Mouse (Mus musculus) hindbrain, embryonic 14.5 days (tissue): ENCODE measurements around the gene Ctrb1. TPM values are rescaled to one million over a fixed set of nuclear protein-coding genes. Genes with fewer than 3 reads are reported as not detected.
A peak's percentile ranks its signal among the peaks of the same experiment; 100 is the strongest.

Experiments used
- ATAC-seq: fragments of 200-750 bp; cut with Nextera tagmentation; 2 replicates; pipeline ENCODE4 v1.8.0; 2017; ENCODE audit warnings: moderate number of reproducible peaks, mild to moderate bottlenecking, moderate TSS enrichment, moderate library complexity; ENCODE audit not compliant: low FRiP score
- DNase-seq: peaks from one replicate; pipeline ENCODE4 v3.0.0-alpha.2; 2015; ENCODE audit warnings: low spot score
- H3K27ac ChIP-seq: fragments of 300-500 bp; sonication (generic); 2 replicates; pipeline ENCODE4 v1.5.1; 2014; ENCODE audit warnings: mild to moderate bottlenecking, moderate library complexity
- H3K27me3 ChIP-seq: fragments of 300-500 bp; sonication (generic); 2 replicates; pipeline ENCODE4 v1.6.1; 2014; ENCODE audit warnings: mild to moderate bottlenecking, low read length, mixed read lengths; ENCODE audit not compliant: control insufficient read depth, insufficient read depth
- H3K36me3 ChIP-seq: fragments of 300-500 bp; sonication (generic); replicated peaks from 2 replicates; pipeline ENCODE4 v1.6.1; 2014; ENCODE audit not compliant: control insufficient read depth, insufficient read depth
- H3K4me1 ChIP-seq: fragments of 300-500 bp; sonication (generic); replicated peaks from 2 replicates; pipeline ENCODE4 v1.6.1; 2014; ENCODE audit warnings: antibody characterized with exemption, low read length, mixed read lengths; ENCODE audit not compliant: control insufficient read depth, insufficient read depth
- H3K4me2 ChIP-seq: fragments of 300-500 bp; sonication (generic); replicated peaks from 2 replicates; pipeline ENCODE4 v1.6.1; 2014; ENCODE audit warnings: mild to moderate bottlenecking, moderate library complexity
- H3K4me3 ChIP-seq: fragments of 300-500 bp; sonication (generic); replicated peaks from 2 replicates; pipeline ENCODE4 v1.5.1; 2014; ENCODE audit warnings: mild to moderate bottlenecking, low read length
- H3K9ac ChIP-seq: fragments of 300-500 bp; sonication (generic); 2 replicates; pipeline ENCODE4 v1.6.1; 2014
- H3K9me3 ChIP-seq: fragments of 300-500 bp; sonication (generic); 2 replicates; pipeline ENCODE4 v1.6.1; 2016; ENCODE audit warnings: low read length; ENCODE audit not compliant: control insufficient read depth
- WGBS: fragments of 180-500 bp; shearing (Covaris S2); extraction: QIAGEN DNeasy Blood & Tissue Kit; methylation state at CpG from one replicate; pipeline ENCODE4 v1.1.7; 2014; 5-methylcytosine and 5-hydroxymethylcytosine counted together
- polyA plus RNA-seq: library from polyadenylated mRNA; unstranded; fragments of >200 nt; fragmentation: Nextera tagmentation; extraction: Ambion mirVana; gene quantifications from 2 replicates; pipeline ENCODE4 v1.2.1, GENCODE M21; 2014

Ctrb1 gene
- polyA plus RNA-seq, 1 experiment from 2014 or later, result not detected

- Histone ChIP-seq H3K36me3 (no peaks in the 10 kb centered on the region), H3K9ac (peak overlapping the region; percentile 83), H3K4me2 (peak overlapping the region; percentile 72), H3K4me3 (peak overlapping the region; percentile 71), H3K27ac (peak overlapping the region; percentile 81), H3K27me3 (no peaks in the 10 kb centered on the region), H3K4me1 (peaks cover 84% of the 10 kb centered on the region), H3K9me3 (no peaks in the 10 kb centered on the region)
- 25% methylated on average over 10 of the region's 10 CpGs for WGBS
- ATAC-seq, result peak; percentile 5; the same call in 1 of the 2 replicates
- no peak for DNase-seq
Observed at GRCm38 (mm10) chr8:111732406-111733085, 41.7 kb upstream of the Ctrb1 start.

- peak overlapping the region; percentile 72 for H3K4me2 ChIP-seq
- H3K4me1 ChIP-seq, result peaks cover 80% of the 10 kb centered on the region
- DNase-seq, result peak; percentile 92
- H3K9me3 ChIP-seq, result no peaks in the 10 kb centered on the region
- no peaks in the 10 kb centered on the region for H3K36me3 ChIP-seq
- ATAC-seq, result peak; percentile 93
- peak overlapping the region; percentile 81 for H3K27ac ChIP-seq
- under 1% methylated on average over 40 of the region's 41 CpGs for WGBS
- H3K4me3 ChIP-seq, result peak overlapping the region; percentile 71
- peak overlapping the region; percentile 83 for H3K9ac ChIP-seq
- H3K27me3 ChIP-seq, result no peaks in the 10 kb centered on the region
Observed at GRCm38 (mm10) chr8:111732004-111732403, 41.2 kb upstream of the Ctrb1 start.

- Histone ChIP-seq H3K9me3 (no peaks in the 10 kb centered on the region), H3K36me3 (no peaks in the 10 kb centered on the region), H3K27ac (peak overlapping the region; percentile 81), H3K27me3 (no peaks in the 10 kb centered on the region), H3K4me1 (peaks cover 80% of the 10 kb centered on the region), H3K4me2 (peak overlapping the region; percentile 72), H3K9ac (peak overlapping the region; percentile 83), H3K4me3 (peak overlapping the region; percentile 71)
- no peak for DNase-seq
- peak; percentile 34 for ATAC-seq
- WGBS, result under 1% methylated on average over 39 of the region's 39 CpGs
Observed at GRCm38 (mm10) chr8:111731231-111731977, 40.6 kb upstream of the Ctrb1 start.

GRCm38 (mm10) chr8:111729233-111730170 lies 38.7 kb upstream of the Ctrb1 start:
- Histone ChIP-seq H3K9ac (no peak overlapping the region), H3K36me3 (no peaks in the 10 kb centered on the region), H3K4me3 (no peak overlapping the region), H3K27me3 (no peaks in the 10 kb centered on the region), H3K9me3 (no peaks in the 10 kb centered on the region), H3K27ac (no peak overlapping the region), H3K4me2 (no peak overlapping the region), H3K4me1 (peaks cover 69% of the 10 kb centered on the region)
- DNase-seq (no peak), ATAC-seq (no peak)
- WGBS, result 64% methylated on average over 7 of the region's 7 CpGs

GRCm38 (mm10) chr8:111728481-111728880 lies 37.7 kb upstream of the Ctrb1 start:
- Histone ChIP-seq H3K27ac (no peak overlapping the region), H3K9ac (0 out of 2 replicates have a peak overlapping the region, but pooled peaks have one; percentile 11), H3K9me3 (no peaks in the 10 kb centered on the region), H3K4me2 (no peak overlapping the region), H3K4me3 (no peak overlapping the region), H3K36me3 (no peaks in the 10 kb centered on the region), H3K27me3 (no peaks in the 10 kb centered on the region), H3K4me1 (peaks cover 59% of the 10 kb centered on the region)
- DNase-seq (no peak), ATAC-seq (no peak)
- WGBS, result 73% methylated on average over 5 of the region's 5 CpGs

GRCm38 (mm10) chr8:111727553-111727952 lies 36.7 kb upstream of the Ctrb1 start:
- no peak overlapping the region for H3K9ac ChIP-seq
- no peak overlapping the region for H3K27ac ChIP-seq
- no peak for ATAC-seq
- no peak for DNase-seq
- no peak overlapping the region for H3K4me2 ChIP-seq
- no peaks in the 10 kb centered on the region for H3K27me3 ChIP-seq
- H3K9me3 ChIP-seq, result no peaks in the 10 kb centered on the region
- WGBS, result 91% methylated on average over 4 of the region's 4 CpGs
- H3K4me1 ChIP-seq, result peaks cover 50% of the 10 kb centered on the region
- H3K36me3 ChIP-seq, result no peaks in the 10 kb centered on the region
- no peak overlapping the region for H3K4me3 ChIP-seq

GRCm38 (mm10) chr8:111726102-111726900 lies 35.5 kb upstream of the Ctrb1 start:
- Histone ChIP-seq H3K27ac (peak overlapping the region; percentile 20; the same call in 1 of the 2 replicates), H3K4me3 (no peak overlapping the region), H3K4me1 (peaks cover 41% of the 10 kb centered on the region), H3K27me3 (no peaks in the 10 kb centered on the region), H3K36me3 (no peaks in the 10 kb centered on the region), H3K9ac (no peak overlapping the region), H3K4me2 (no peak overlapping the region), H3K9me3 (no peaks in the 10 kb centered on the region)
- DNase-seq (no peak), ATAC-seq (peak; percentile 81; the same call in 1 of the 2 replicates)
- 69% methylated on average over 7 of the region's 7 CpGs for WGBS

GRCm38 (mm10) chr8:111725341-111725740 lies 34.5 kb upstream of the Ctrb1 start:
- Histone ChIP-seq H3K4me2 (no peak overlapping the region), H3K27me3 (no peaks in the 10 kb centered on the region), H3K27ac (no peak overlapping the region), H3K9ac (no peak overlapping the region), H3K4me3 (no peak overlapping the region), H3K36me3 (peaks cover 9% of the 10 kb centered on the region), H3K9me3 (no peaks in the 10 kb centered on the region), H3K4me1 (peaks cover 32% of the 10 kb centered on the region)
- DNase-seq (no peak), ATAC-seq (no peak)
- WGBS, result 93% methylated on average over 6 of the region's 6 CpGs
